Mouse (Mus musculus): ENCODE results near the gene Prnp. TPM values are rescaled to one million over a fixed set of nuclear protein-coding genes. Genes with fewer than 3 reads are reported as not detected.

Prnp gene
- polyA plus RNA-seq, 1 experiment from 2014 or later: 62.6 TPM

- H3K4me1 ChIP-seq: peaks cover 39% of the 10 kb centered on the region
- peak overlapping the region; percentile 56 for H3K4me3 ChIP-seq
- no peaks in the 10 kb centered on the region for H3K9me3 ChIP-seq
- 3% methylated on average over 17 of the region's 17 CpGs for WGBS
- no peak overlapping the region for H3K27ac ChIP-seq
- H3K27me3 ChIP-seq (ENCODE audit: insufficient read depth, poor library complexity, severe bottlenecking): peaks cover 37% of the 10 kb centered on the region
- DNase-seq (ENCODE audit: low spot score): peak; percentile 77
- no peaks in the 10 kb centered on the region for H3K36me3 ChIP-seq
These were observed 45.5 kb downstream of the Prnp start for GRCm38 (mm10) chr2:131955264-131955663.

DNA sequence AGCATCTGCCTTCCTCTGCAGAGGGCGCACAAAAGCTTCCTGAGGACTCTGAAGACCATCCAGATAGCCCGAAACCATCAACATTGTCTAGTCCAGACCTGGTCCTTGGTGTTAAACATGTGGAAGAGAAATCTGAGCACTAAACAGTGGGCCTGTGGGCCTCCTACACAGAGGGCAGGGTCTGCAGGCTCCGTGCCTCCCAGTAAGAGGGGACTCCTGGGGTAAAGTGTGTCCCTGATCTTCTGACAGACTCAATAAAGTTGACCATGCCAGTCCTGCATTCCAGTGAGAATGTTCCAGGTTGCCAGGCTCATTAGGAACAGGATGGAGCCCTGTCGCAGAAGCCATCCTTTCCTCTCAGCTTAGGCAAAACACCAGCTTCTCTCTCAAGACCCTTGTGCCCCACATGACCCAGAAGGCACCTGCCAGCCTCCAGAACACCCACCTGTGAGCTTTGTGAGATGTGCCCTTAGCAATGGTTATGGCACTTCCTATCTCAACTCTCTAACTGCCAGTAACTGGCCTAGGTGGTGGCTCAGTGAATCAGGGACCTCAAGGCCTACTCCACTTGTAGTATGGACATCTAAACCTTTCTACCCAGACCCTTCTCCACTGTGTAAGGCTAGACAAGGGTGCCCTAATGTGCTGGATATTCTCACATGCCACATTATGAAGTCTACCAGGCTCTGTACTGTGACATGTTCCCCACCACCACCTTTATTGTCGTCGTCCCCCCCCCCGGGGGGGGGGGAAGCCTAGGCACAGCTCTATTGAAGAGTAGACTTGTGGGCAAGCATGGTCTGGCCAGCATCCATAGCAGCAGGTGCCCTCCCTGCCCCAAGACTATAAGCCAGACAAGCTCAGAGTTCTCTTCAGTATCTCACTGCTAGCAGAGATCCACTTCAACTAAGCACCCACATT lies 46.9 kb downstream of the Prnp start:
- no peak overlapping the region for H3K4me3 ChIP-seq
- peak; percentile 72 for DNase-seq (ENCODE audit: low spot score)
- WGBS: 79% methylated on average over 7 of the region's 7 CpGs
- no peak overlapping the region for H3K27ac ChIP-seq
- H3K36me3 ChIP-seq: no peaks in the 10 kb centered on the region
- peaks cover 31% of the 10 kb centered on the region for H3K27me3 ChIP-seq (ENCODE audit: insufficient read depth, poor library complexity, severe bottlenecking)
- peaks cover 33% of the 10 kb centered on the region for H3K4me1 ChIP-seq
- no peaks in the 10 kb centered on the region for H3K9me3 ChIP-seq

DNA sequence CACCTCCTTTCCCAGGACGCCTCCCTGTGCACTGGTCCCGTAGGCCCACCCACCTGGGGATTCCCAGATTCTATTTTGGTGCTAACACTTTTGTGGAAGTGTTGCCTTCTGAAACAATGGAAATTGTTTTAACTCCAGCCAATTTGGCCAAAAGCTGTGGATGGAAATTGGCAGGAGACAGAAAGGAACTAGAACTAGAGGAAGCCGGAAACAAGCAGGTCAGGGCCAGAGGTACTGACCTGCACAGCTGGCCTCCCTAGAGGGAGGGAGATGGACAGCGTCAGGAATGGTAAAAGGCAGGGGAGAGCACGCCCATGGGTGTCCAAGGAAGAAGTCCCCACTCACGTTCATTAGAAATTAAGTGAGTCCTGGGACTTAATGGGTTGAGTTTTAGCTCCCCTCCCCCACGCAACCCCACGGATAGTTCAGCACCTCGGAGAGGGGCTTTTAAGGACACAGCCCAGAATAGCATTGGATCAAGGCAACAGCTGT lies 48.0 kb downstream of the Prnp start:
- Histone ChIP-seq H3K36me3 (no peaks in the 10 kb centered on the region), H3K27ac (no peak overlapping the region), H3K9me3 (no peaks in the 10 kb centered on the region), H3K4me3 (no peak overlapping the region), H3K4me1 (peaks cover 27% of the 10 kb centered on the region), H3K27me3 (ENCODE audit: insufficient read depth, poor library complexity, severe bottlenecking) (peaks cover 20% of the 10 kb centered on the region)
- DNase-seq (ENCODE audit: low spot score): peak; percentile 71
- 51% methylated on average over 9 of the region's 9 CpGs for WGBS

DNA sequence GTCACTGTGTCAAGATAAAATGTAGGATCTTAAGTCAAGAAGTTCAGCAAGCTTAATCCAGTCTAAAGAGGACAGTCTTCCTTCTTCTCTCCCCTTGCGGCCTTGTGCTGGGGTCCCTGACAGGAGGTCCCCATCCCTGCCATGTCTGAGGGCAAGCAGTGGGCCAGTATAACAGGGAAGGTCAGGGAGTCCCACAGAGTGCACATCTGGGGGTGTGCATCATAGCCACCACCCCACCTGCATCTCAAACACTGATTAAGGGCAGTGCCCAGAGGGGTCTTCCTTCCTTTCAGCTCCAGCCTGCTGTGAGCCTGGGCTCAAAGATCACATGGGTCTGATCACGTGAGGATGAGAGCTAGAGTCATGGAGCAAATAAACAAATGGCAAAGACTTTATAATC lies 51.9 kb downstream of the Prnp start:
- Histone ChIP-seq H3K36me3 (no peaks in the 10 kb centered on the region), H3K27ac (no peak overlapping the region), H3K4me1 (peaks cover 4% of the 10 kb centered on the region), H3K9me3 (no peaks in the 10 kb centered on the region), H3K4me3 (no peak overlapping the region), H3K27me3 (ENCODE audit: insufficient read depth, poor library complexity, severe bottlenecking) (0 out of 2 replicates have a peak, but pooled peaks cover 3% of the 10 kb centered on the region)
- DNase-seq (ENCODE audit: low spot score): no peak
- 67% methylated on average over 2 of the region's 2 CpGs for WGBS

DNA sequence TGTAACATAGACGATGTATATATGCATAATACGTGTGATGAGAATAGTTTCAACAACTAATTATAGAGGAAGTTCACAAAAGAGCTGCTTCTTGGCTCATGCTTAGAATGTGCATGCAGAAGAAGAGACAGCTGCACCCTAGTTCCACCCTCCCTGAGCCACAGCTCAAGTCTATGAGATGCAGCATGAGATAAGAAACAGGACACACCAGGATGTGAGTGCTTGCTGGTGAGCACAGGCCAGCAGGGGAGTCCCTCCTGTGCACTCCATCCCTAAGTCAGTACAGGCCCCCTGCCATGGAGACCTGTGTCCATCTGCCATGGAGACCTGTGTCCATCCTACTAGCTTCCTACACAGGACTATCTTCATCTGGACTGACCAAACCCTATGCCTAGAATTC lies 60.9 kb downstream of the Prnp start:
- no peak overlapping the region for H3K27ac ChIP-seq
- no peak overlapping the region for H3K4me3 ChIP-seq
- H3K36me3 ChIP-seq: no peaks in the 10 kb centered on the region
- no peaks in the 10 kb centered on the region for H3K27me3 ChIP-seq (ENCODE audit: insufficient read depth, poor library complexity, severe bottlenecking)
- no peak for DNase-seq (ENCODE audit: low spot score)
- 90% methylated on average over 2 of the region's 2 CpGs for WGBS
- no peaks in the 10 kb centered on the region for H3K9me3 ChIP-seq
- H3K4me1 ChIP-seq: no peaks in the 10 kb centered on the region

GRCm38 (mm10) chr2:131971098-131971497 lies 61.4 kb downstream of the Prnp start:
- H3K4me3 ChIP-seq: no peak overlapping the region
- DNase-seq (ENCODE audit: low spot score): no peak
- H3K4me1 ChIP-seq: no peaks in the 10 kb centered on the region
- no peaks in the 10 kb centered on the region for H3K36me3 ChIP-seq
- WGBS: 71% methylated on average over 4 of the region's 4 CpGs
- no peaks in the 10 kb centered on the region for H3K9me3 ChIP-seq
- H3K27ac ChIP-seq: no peak overlapping the region
- no peaks in the 10 kb centered on the region for H3K27me3 ChIP-seq (ENCODE audit: insufficient read depth, poor library complexity, severe bottlenecking)

DNA sequence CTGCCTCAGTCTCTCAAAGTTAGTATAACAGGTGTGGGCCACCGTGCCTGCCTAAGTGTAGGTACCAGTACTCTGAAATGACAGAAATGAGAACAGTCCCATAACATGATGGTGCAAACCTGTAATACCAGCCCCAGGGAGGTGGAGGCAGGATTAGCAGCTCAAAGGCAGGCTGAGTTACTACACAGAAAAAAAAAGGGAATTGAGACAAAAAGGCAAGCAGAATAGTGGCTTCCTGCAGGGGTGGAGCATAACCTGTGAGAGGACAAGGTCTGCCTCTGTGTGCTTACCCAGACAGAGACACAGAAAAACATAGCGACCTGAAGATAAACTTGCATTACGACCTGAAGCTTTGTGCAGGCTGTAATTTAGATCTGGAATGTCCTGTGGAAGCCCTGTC lies 66.9 kb downstream of the Prnp start:
- no peak for DNase-seq (ENCODE audit: low spot score)
- Histone ChIP-seq H3K4me3 (no peak overlapping the region), H3K36me3 (no peaks in the 10 kb centered on the region), H3K27me3 (ENCODE audit: insufficient read depth, poor library complexity, severe bottlenecking) (no peaks in the 10 kb centered on the region), H3K27ac (no peak overlapping the region), H3K9me3 (no peaks in the 10 kb centered on the region), H3K4me1 (peaks cover 22% of the 10 kb centered on the region)
- 73% methylated on average over 3 of the region's 3 CpGs for WGBS

- peak overlapping the region; percentile 81 for H3K27ac ChIP-seq
- 12% methylated on average over 9 of the region's 9 CpGs for WGBS
- peak overlapping the region; percentile 9; the same call in 1 of the 2 replicates for H3K4me3 ChIP-seq
These were observed 71.1 kb downstream of the Prnp start for GRCm38 (mm10) chr2:131980866-131981265.

GRCm38 (mm10) chr2:131982546-131983196 lies 72.9 kb downstream of the Prnp start:
- Histone ChIP-seq H3K27ac (no peak overlapping the region), H3K4me3 (no peak overlapping the region), H3K27me3 (ENCODE audit: insufficient read depth, poor library complexity, severe bottlenecking) (no peaks in the 10 kb centered on the region), H3K9me3 (no peaks in the 10 kb centered on the region), H3K4me1 (peaks cover 22% of the 10 kb centered on the region), H3K36me3 (no peaks in the 10 kb centered on the region)
- WGBS: 17% methylated on average over 6 of the region's 6 CpGs
- DNase-seq (ENCODE audit: low spot score): peak; percentile 87

More at GRCm38 (mm10) chr2:131980866-131981265, 71.1 kb downstream of the Prnp start:
- DNase-seq (ENCODE audit: low spot score): peak; percentile 79
- Histone ChIP-seq H3K9me3 (no peaks in the 10 kb centered on the region), H3K27me3 (ENCODE audit: insufficient read depth, poor library complexity, severe bottlenecking) (no peaks in the 10 kb centered on the region), H3K36me3 (no peaks in the 10 kb centered on the region), H3K4me1 (peaks cover 22% of the 10 kb centered on the region)

GRCm38 (mm10) chr2:131987950-131988349 lies 78.2 kb downstream of the Prnp start:
- 47% methylated on average over 3 of the region's 3 CpGs for WGBS
- no peak for DNase-seq (ENCODE audit: low spot score)

More at GRCm38 (mm10) chr2:131987950-131988349, 78.2 kb downstream of the Prnp start:
- H3K36me3 ChIP-seq: no peaks in the 10 kb centered on the region
- H3K9me3 ChIP-seq: no peaks in the 10 kb centered on the region
- no peak overlapping the region for H3K27ac ChIP-seq
- H3K4me3 ChIP-seq: no peak overlapping the region
- H3K27me3 ChIP-seq (ENCODE audit: insufficient read depth, poor library complexity, severe bottlenecking): no peaks in the 10 kb centered on the region
- no peaks in the 10 kb centered on the region for H3K4me1 ChIP-seq

Other genes with a start within 250 kb of the Prnp start
- not detected in 2 replicates for gene Erv3, start 50.2 kb upstream of the Prnp start, polyA plus RNA-seq (2016; fragmentation: Nextera tagmentation; extraction: Ambion mirVana)
- 0.35 TPM in 1 of 2 replicates, not detected in the other for gene Prn, start within 50 bp of the Prnp start, polyA plus RNA-seq (2016; fragmentation: Nextera tagmentation; extraction: Ambion mirVana)
- gene Prnd, start 40.9 kb downstream of the Prnp start, polyA plus RNA-seq (2016; fragmentation: Nextera tagmentation; extraction: Ambion mirVana): 3.1 and 4.6 TPM in 2 replicates
- gene Rassf2, start 120.3 kb downstream of the Prnp start, polyA plus RNA-seq (2016; fragmentation: Nextera tagmentation; extraction: Ambion mirVana): 4.7 TPM in 2 replicates
- 8.7 and 10.3 TPM in 2 replicates for gene Slc23a2, start 235.2 kb downstream of the Prnp start, polyA plus RNA-seq (2016; fragmentation: Nextera tagmentation; extraction: Ambion mirVana)

Measured in heart, embryonic 10.5 days (tissue).